Mouse (Mus musculus): Measurements from ENCODE around the gene Hsf5.

Hsf5 gene

DNA sequence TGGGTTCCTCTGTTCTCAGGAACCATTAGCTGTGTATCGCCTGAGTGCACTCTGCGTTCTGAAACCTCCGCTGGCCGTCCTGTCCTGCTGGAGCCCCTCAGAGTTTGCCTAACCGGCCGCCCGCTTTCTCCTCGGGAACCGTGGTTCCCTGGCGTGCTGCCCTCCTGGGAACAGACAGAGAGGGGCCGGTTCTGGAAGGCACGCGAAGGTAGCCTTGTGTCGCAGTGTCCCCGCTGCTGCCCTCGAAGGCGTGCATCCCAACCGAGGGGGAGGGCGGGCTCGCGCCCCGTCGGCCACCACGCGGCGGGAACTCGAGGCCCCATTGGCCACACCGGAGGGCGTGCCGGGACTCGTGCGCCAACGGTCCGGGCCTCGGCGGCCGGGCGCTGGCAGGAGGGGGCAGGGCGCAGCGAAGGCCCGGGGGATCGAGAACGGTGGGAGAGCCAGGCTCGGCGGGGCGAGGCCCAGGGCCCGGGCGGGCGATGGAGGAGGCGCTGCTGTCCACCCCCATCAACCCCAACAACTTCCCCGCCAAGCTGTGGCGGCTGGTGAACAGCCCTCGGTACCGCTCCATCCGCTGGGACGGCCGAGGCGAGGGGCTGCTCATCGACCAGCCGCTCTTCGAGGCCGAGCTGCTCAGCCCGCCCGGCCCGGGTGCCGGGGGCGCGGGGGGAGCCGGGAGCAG, at the start of gene Hsf5:
Hsf5 (plus strand) TSS at position 375 of the 685 bp plus-strand sequence.
- DNase-seq (ENCODE audit: low read depth, low spot score) = peak; percentile 53

DNA sequence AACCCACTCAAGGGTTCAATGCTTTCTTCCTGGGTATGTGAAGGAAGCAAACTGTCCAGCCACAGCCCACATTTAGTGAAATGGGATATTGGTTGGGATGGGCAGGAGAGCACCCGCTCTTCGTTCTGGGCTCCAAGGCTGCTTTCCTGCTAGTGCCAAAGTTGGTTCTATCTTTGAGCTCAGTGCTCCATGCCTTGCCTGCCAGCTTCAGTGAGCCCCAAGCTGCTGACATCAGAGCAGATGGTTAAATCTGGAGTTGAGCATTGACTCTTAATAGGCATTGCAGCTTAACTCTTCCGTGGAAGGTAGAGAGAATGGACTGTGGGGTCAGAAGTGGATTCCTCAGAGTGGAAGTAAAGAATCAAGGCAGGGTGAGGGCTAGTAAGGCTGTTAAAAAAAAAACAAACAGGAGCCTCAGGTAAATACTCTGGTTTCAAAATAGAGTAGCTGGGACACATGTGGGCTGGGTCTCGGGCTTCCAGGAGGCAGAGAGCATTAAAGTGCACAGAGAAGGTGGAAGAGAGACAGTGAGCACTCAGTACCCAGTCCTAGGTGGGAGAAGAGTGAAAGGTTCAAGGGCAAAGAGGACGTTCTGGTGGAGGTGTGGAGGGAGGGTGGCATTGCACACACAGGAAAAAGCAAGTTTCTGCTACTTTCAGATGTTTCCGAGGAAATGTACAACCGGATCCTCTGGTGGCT, 48.6 kb upstream of the Hsf5 start, which contains the start of gene Sept4:
Sept4 (plus strand) TSS at position 649 of the 699 bp plus-strand sequence.
- no peak for DNase-seq (ENCODE audit: low read depth, low spot score)

DNA sequence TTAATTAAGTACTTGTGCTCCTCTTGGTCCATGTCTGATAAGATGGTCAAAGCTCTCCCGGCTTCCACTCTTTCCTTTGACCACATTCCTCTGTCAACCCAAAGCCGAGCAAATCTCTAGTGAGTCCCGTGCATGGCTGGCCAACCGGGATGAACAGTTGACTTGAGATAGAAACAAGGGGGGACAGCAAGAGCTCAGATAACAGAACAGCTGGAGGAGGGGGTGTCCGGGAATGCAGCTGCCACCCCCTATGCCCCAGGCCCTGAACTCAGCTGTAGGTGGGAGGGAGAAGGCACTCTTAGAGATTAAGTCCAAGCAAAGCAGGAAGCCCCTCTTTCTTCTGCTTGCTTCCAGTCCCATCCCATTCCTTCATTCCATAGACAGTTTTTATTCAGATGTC, 46.2 kb upstream of the Hsf5 start:
- no peak for DNase-seq (ENCODE audit: low read depth, low spot score)

DNA sequence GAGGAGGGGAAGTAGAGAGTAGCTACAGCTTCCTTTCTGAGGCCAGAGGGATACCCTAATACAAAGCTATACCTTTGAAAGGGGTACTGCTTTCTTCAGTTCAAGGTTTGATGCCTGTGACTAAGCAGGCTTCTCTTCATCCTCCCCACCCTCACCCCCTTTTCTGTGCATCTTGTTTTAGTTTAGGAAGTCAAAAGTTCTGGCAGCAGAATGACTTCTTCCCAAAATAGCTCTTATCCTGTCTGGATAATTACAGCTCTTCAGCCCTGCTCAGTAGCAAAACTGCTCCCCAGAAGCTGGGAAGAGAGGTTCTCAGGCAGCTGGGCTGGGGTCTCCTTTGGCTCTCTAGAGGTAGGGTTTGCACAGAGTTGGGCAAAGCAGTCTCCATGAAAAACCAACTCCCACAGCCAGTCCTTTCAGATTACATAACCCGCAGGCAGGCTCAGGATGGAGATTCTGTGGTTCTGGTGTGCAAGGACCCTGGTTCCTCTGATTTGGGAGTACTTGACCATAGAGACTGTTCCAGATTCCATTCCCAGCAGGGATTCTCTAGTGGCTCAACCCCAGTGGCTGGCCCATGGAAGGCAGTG, 45.5 kb upstream of the Hsf5 start:
- no peak for DNase-seq (ENCODE audit: low read depth, low spot score)

DNA sequence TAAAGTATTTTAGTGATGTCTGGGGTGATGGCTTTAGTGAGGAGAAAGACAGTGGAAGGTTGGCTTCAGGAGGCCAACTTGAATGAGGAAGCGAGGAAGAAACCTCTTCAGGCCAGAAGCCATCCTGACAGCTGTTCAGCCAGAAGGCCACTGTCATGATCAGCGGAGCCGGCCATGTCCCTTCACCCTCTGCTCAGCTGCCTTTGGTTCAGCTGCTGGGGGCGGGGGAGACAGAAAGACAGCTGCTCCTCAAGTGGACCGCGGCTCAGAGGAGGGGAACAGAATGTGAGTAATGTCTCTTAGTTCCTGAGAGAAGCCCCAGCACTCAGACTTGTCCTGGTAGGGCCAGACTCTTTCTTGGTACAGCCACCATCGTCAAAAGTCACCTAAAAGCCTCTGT, 43.2 kb upstream of the Hsf5 start:
- DNase-seq (ENCODE audit: low read depth, low spot score) = no peak

DNA sequence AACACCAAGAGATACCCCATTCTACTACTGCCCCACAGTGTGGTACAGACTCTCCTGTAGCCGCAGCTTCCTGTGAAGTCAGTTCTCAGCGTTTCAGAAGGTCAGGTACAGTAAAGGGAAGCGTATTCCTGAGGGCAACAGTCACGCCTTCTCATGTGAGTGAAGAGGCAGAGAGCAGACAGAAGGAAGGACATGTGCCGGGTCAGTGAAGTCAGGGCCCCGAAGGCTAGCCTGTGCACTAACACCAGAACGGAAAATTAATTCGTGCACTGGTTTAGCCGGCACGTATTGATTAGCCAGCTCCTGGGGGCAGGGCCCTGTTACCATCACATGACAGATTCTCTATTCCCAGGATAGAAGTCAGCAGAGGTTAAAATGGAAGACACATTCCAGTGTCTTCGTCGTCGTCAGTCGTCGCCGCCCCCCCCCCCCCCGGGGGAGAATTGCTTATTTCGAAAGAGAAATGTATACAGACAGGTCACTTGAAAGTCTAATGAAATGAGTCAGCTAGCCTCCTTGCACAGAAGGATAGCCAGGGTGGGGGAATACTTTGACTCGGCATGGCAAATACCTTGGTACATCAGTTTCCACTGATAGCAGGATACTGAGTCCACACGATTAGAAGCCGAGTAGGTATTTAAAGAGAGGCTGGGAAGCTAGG, 42.3 kb upstream of the Hsf5 start:
- no peak for DNase-seq (ENCODE audit: low read depth, low spot score)

DNA sequence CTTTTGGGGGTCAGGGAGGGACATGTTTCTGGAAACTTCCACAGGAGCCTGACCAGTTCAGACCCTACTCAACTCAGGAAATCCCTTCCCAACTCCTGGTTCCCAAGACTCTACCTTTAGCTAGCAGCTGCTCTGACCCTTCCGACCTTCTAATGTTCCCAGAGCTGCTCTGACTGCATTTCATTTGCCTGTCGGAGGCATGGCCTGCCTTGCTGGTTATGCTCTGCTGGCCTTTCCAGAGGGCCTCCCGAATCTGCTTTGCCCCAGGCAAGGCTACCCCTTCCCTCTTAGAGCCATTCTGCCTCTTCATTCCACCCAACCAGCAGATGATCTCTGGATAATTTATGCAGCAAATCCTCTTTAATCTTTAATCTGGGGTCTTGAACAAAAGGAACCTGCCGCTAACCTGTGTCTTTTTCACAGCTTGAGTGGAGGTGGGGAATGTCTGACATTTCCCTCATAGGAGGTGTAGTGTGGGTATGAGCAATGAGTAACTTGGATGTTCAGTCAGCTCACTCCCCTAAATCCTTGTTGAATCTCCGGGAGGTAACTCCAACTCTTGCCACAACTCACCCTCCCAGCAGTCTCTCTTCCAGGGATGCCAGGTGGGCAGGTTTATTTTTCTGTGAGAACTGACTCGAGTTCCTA, 39.2 kb upstream of the Hsf5 start:
- DNase-seq (ENCODE audit: low read depth, low spot score) = no peak

DNA sequence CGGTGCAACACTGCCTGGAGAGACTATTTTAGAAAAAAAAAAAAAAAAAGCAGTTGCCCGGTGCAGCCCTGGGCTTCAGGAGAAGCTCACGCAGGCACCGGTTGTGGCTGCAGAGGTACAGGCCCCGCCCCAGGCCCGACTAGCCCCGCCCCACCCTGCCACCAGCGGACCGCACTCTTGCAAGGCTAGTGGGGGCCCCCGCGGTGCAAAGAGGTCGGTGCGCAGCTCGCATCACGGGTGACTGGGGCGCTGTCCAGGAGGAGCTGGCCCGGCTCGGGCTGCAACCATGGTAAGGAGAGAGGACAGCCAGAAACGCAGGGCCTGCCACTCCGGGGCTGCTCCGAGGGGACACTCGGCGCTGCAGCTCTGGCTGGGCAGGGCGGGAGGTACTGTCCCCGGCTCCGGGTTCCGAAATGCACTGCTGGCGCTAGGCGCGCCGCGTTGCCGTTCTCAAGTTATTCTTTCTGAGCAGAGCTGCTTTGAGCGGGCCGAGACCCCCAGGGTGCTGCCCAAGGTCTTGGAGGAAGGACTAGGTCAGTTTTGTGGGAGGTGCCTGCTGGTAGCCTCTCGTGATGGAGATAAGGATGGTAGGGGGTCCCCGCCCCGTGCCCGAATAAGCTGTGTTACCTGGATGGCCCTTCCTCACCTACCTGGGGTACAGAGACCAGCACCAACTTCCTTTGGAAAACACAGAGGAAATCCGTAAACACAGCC, 38.6 kb upstream of the Hsf5 start:
- DNase-seq (ENCODE audit: low read depth, low spot score) = peak; percentile 66

DNA sequence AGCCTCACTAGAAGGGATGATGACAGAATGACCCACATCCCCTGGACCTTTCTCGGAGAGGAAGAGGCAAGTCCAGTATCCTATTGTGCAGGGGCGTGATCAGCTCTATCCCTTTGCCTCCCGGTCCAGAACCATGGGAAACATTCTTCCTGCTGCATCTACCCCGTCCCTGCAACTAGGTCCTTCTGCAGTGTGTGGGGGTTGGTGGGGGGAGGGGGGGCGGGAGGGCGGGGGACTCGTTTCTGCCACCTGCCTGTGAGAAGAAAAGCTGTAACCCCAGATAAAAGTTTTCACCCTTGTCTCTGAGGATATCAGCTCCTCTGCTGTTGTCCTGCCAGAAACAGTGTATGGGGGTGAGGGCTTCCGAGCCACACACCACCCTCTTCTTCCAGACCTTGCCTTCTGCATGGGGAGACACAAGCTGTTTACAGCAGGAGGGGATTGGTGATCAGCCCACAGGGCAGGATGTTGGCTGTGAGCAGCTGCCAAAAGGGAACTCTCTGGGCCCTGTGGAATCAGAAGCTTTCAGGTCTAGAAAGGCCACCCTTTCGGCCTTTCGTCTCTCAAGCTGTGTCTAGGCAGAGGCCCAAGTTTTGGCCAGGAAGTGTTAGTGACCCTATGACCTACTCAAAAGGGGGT, 37.9 kb upstream of the Hsf5 start:
- no peak for DNase-seq (ENCODE audit: low read depth, low spot score)

DNA sequence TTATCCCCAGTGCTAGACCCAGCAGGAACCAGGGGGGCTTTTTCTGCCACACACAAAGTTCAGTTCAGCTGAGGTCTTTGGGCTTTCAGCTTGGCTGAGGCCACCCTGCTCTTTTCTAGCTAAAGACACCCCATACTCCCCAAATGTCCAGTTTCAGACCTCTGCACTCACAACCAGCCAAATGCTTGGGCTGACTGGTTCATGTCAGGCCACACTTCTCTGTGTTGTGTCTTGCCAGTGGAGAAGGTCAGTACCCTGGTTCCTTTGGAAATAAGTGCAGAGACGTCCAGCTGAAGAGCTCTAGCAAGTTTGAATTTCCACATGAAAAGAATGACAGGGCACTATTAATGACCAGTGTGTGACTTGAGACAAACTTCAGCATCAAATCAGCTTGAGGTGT, 37.3 kb upstream of the Hsf5 start:
- no peak for DNase-seq (ENCODE audit: low read depth, low spot score)

DNA sequence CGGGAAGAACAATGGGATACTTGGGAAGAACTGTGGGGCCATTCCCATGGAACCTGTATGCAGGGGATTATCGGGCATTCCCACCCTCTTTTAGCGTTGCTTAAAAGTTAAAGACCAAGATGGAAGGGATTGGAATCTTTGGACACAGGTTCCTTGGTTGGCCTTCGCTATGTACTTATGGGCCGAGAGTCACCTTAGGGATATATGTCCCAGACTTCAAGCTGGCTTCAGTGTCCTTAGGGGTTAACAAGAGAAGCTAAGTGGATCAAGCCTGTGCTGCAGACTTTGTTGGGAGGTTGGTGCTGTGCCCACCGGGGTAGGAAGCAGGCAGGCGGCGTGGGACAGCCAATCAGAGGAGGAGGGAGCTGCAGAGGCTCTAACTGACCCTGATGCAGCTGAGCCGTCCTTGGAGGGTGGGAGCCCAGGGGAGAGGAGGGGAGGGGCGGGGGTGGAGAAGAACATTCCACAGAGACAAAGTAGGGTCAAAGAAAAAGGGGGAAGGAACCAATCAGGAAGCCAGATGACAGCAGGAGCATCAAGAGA, 36.4 kb upstream of the Hsf5 start:
- no peak for DNase-seq (ENCODE audit: low read depth, low spot score)

DNA sequence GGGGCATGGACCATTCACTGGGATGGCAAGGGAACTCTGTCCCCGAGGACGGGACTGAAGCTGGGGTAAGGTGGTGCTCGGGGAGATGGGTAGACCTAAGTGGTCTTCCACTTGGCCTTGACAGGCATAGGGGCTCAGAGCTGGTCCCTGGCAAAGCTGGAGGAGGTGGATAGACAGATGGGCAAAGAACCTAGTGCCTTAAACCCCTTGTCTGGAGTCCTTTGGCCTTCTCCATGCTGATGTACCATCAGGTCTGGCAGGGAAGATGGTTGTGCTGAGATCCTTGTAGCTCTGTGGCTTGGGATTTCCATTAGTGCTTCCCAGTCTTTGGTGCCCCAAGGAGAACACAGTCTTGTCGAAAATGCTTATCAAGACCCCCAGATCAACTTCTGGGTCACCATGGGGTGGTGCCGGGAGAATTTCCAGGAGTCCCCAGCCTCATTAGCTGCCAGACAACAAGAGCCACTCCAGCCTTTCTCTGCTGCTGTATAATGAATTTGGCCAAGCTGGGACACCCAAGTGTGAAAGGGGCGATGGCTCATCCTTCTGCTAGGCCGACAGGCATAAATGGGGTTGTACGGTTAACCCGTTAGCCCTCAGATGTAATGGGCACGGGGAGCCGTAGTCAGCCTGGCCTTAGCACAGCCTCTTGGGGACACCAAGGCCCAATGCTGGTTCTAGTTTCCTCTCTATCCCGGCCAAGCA, 35.7 kb upstream of the Hsf5 start:
- DNase-seq (ENCODE audit: low read depth, low spot score) = no peak

DNA sequence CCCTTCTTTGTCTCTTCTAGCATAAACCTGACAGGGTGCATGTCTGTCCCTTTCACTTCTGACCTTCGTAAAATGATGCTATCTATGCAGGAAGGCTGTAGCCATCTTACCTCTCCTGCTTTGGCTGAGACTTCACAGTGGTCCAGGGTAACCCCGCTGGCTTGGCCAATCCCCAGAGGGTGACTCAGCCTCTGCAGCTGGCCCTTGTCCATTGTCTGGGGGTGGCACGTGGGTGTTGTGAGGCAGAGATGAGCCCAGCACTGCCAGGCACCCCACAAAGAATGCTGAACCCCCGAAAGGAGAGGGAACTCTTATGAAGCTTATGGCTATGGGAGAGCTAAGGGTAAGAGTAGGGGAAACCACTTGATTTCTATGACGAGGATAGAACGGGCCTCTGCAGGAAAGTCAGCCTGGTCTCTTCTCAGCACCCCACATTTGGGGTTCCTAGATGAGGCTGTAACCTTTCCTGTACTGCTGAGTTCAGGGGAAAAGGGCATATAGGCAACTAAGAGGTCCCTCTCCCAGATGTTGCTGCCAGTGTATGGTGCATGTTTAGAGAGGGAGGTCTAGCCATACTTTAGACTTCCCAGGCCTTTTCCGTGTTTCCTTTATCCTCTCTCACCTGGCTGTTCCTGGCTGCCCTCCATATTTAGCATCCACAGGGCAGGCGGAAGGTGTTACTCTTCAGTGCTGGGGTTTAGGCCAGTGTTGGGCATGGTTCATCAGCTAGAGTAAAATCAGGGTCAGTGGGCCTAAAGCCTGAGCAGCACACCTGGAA, 34.8 kb upstream of the Hsf5 start:
- no peak for DNase-seq (ENCODE audit: low read depth, low spot score)

DNA sequence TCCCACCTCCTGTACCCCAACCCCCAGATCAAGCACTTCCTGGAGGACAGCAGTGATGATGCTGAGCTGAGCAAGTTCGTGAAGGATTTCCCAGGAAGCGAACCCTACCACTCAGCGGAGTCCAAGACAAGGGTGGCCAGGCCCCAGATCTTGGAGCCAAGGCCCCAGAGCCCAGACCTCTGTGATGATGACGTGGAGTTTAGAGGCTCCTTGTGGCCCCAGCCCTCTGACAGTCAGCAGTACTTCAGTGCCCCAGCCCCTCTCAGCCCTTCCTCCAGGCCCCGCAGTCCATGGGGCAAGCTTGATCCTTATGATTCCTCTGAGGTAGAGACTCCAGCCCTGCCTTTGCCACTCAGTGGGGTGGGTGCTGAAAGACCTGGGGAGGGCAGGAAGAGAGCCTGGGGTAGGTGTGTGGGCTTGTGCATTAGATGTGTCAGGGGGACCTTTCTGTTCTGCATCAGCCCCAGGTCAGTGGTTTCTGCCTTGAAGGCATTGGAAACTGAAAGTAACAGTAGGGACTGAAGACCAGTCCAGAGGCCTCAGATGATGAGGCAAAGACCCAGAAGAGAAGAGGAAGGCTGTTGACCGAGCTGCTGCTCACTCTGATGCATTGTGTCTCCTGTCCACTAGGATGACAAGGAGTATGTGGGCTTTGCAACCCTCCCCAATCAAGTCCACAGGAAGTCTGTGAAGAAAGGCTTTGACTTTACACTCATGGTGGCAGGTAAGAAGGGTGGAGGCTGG, 33.5 kb upstream of the Hsf5 start:
- DNase-seq (ENCODE audit: low read depth, low spot score) = no peak

DNA sequence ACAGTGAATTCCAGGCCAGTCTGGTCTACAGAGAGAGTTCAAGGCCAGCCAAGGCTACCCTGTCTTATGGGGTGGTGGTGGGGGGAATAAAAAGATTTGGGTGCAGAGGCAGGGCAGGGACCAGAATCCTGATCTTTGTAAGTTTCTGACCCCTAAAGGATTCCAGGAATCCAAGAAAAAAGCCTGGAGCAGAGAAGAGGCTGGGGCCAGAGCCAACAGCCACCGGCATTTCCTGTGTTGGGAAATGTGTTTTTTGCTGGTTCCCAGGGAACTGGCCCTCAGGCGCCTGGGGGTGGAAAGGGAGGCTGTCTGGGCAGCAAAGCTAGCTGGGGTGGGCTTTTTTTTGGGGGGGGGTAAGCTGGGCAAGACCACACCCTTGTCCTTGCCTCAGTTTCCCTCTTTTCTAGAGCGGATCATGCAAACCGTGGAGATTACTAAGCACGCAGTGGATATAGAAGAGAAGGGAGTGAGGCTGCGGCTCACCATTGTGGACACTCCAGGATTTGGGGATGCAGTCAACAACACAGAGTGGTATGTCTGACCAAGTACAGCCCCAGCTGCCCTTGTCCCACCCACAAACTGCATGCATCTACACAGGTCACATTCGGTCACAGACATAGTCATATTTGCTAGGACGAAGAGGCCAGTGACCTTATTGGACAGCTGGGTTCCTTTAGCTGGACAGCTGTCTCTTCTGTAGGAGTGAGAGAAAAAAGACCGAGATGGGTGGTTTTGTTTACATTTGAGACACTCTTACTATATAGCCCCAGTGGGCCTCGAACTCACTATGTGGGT, 32.1 kb upstream of the Hsf5 start:
- no peak for DNase-seq (ENCODE audit: low read depth, low spot score)

DNA sequence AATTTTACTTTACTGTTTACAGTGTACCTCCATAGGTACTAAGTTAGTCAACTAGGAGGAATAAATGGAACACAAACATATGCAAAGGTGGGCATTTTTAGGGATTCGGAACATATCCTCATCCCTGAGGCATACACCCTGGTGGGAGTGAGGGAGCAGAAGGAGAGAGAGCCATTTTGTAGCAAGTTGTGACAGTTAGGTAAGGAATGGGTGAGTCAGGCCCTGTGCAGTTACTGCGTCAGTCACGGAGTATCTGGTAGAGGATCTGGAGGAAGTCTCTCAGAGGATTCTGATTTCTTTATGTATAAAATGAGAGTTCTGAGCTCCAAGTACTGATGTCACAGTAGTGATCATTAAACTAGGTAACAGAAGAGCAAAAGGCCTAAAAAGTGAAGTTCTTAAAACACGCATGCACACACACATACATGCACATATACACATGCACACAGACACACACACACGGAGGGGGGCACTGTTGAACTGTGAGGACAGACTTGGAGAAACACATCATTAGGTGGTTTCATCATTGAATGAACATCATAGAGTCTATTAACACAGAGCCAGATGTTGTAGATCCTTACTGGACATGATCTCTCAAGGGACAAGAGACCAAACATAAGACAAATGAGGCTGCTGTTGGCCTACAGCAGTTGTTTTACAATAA, 29.6 kb upstream of the Hsf5 start:
- DNase-seq (ENCODE audit: low read depth, low spot score) = no peak

DNA sequence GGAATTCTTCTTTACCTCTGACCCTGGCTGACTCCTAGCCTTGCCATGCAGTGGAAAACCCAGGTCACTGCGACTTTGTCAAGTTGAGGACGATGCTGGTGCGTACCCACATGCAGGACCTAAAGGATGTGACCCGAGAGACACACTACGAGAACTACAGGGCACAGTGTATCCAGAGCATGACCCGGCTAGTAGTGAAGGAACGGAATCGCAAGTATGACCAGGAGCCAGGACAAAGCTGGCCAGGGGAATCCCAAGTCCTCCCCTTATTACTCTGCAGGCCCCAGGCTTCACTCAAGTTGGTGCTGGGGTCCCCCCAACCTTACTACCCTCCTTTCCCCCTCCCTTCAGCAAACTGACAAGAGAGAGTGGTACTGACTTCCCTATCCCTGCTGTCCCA, 27.4 kb upstream of the Hsf5 start:
- DNase-seq (ENCODE audit: low read depth, low spot score) = no peak
